Mouse (Mus musculus): ENCODE data around the gene Dennd1a.

DNA sequence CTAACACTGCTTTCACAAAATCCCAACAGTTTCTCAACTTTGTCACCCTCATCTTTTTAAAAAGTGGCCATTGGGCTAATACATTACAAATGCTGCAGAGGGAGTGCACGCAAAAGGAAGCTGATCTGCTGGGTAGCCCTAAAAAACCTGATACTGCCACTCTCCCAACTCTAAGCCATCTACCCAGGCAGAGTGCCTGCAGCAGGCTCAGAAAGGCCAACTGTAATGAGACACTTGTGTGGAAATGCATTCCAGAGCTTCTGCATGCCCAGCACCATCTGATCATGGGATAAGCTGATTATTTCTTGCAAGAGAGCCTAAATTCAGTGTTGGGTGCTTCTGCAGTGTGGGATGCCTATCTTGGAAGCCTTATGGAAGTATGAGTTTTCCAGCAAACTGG lies 49.6 kb downstream of the Dennd1a start:
- TF ChIP-seq CTCF (IDR thresholded peaks at IDR 0.05; ENCODE audit: extremely low read depth, insufficient read depth, low read length) (no peak), POLR2A (IDR thresholded peaks at IDR 0.05; ENCODE audit: extremely low read depth, insufficient read depth, low read length) (no peak)
